Mouse (Mus musculus) embryo, embryonic 10.5 days (tissue): Measurements from ENCODE around the gene Tubgcp4.
"Not testable (repeated sequence)": the region's sequence is repeated elsewhere in the genome, so short reads cannot be mapped to it uniquely, and the experiment has no call there.

ENCODE experiments used
- DNase-seq: peaks from one replicate; pipeline ENCODE4 v3.0.0-alpha.2; 2015; ENCODE audit warnings: low spot score

The Tubgcp4 gene

GRCm38 (mm10) chr2:121170481-121170971 lies at the start of gene Tubgcp4:
TSS of gene Tubgcp4 (plus strand) at chr2:121170654.
- DNase-seq, result peak; percentile 66

GRCm38 (mm10) chr2:121126302-121126701 lies 44.2 kb upstream of the Tubgcp4 start:
- not testable (repeated sequence) for DNase-seq

- DNase-seq, result no peak
Measured at GRCm38 (mm10) chr2:121127536-121127935, 42.9 kb upstream of the Tubgcp4 start.

- no peak for DNase-seq
Measured at GRCm38 (mm10) chr2:121128865-121129620, 41.4 kb upstream of the Tubgcp4 start.

- no peak for DNase-seq
Measured at GRCm38 (mm10) chr2:121132822-121133221, 37.6 kb upstream of the Tubgcp4 start.

GRCm38 (mm10) chr2:121137371-121137770 lies 33.1 kb upstream of the Tubgcp4 start:
- no peak for DNase-seq

GRCm38 (mm10) chr2:121139266-121140017 lies 31.0 kb upstream of the Tubgcp4 start:
- no peak for DNase-seq

- DNase-seq, result peak; percentile 94
Measured at GRCm38 (mm10) chr2:121140018-121140882, 30.2 kb upstream of the Tubgcp4 start, which contains the start of the genes Adal and Lcmt2. TSS of gene Adal (plus strand) at chr2:121140428. TSS of gene Lcmt2 (minus strand) at chr2:121140653.

- DNase-seq, result no peak
Measured at GRCm38 (mm10) chr2:121141216-121142035, 29.0 kb upstream of the Tubgcp4 start.

- no peak for DNase-seq
Measured at GRCm38 (mm10) chr2:121142415-121142814, 28.0 kb upstream of the Tubgcp4 start.

GRCm38 (mm10) chr2:121149679-121150078 lies 20.8 kb upstream of the Tubgcp4 start:
- no peak for DNase-seq

GRCm38 (mm10) chr2:121153100-121153499 lies 17.4 kb upstream of the Tubgcp4 start:
- DNase-seq, result peak; percentile 21

- no peak for DNase-seq
Measured at GRCm38 (mm10) chr2:121169173-121169572, 1.3 kb upstream of the Tubgcp4 start.

GRCm38 (mm10) chr2:121169902-121170301 lies 552 bp upstream of the Tubgcp4 start:
- peak; percentile 40 for DNase-seq

GRCm38 (mm10) chr2:121170980-121171742 lies 707 bp downstream of the Tubgcp4 start, which contains the start of gene Zscan29:
TSS of gene Zscan29 (minus strand) at chr2:121171125.
- DNase-seq, result peak; percentile 95

GRCm38 (mm10) chr2:121178828-121179479 lies 8.5 kb downstream of the Tubgcp4 start:
- no peak for DNase-seq

GRCm38 (mm10) chr2:121183431-121183830 lies 13.0 kb downstream of the Tubgcp4 start:
- DNase-seq, result no peak

- no peak for DNase-seq
Measured at GRCm38 (mm10) chr2:121184142-121184541, 13.7 kb downstream of the Tubgcp4 start.

- no peak for DNase-seq
Measured at GRCm38 (mm10) chr2:121188530-121188929, 18.1 kb downstream of the Tubgcp4 start.

GRCm38 (mm10) chr2:121195466-121195865 lies 25.0 kb downstream of the Tubgcp4 start:
- no peak for DNase-seq
